Mouse (Mus musculus) heart, embryonic 16.5 days (tissue): Measurements from ENCODE around the gene Gm21852. TPM values are rescaled to one million over a fixed set of nuclear protein-coding genes. Genes with fewer than 3 reads are reported as not detected.
"Not testable (repeated sequence)": the region's sequence is repeated elsewhere in the genome, so short reads cannot be mapped to it uniquely, and the experiment has no call there.

Experiments used
- ATAC-seq: fragments of 200-750 bp; cut with Nextera tagmentation; replicated peaks from 2 replicates; pipeline ENCODE4 v1.8.0; 2017; ENCODE audit warnings: moderate number of reproducible peaks; ENCODE audit not compliant: insufficient read depth, low FRiP score; ENCODE audit errors: extremely low read depth
- H3K27ac ChIP-seq: fragments of 300-500 bp; sonication (generic); 2 replicates; pipeline ENCODE4 v1.5.1; 2014; ENCODE audit warnings: mild to moderate bottlenecking, low read length, control low read depth, moderate library complexity
- H3K27me3 ChIP-seq: fragments of 300-500 bp; sonication (generic); 2 replicates; pipeline ENCODE4 v1.6.1; 2014; ENCODE audit warnings: low read length, mixed read lengths; ENCODE audit not compliant: control insufficient read depth, insufficient read depth
- H3K36me3 ChIP-seq: fragments of 300-500 bp; sonication (generic); 2 replicates; pipeline ENCODE4 v1.6.1; 2014; ENCODE audit not compliant: control insufficient read depth, insufficient read depth
- H3K4me1 ChIP-seq: fragments of 300-500 bp; sonication (generic); 2 replicates; pipeline ENCODE4 v1.6.1; 2014; ENCODE audit warnings: low read length, mixed read lengths; ENCODE audit not compliant: control insufficient read depth, insufficient read depth
- H3K4me2 ChIP-seq: fragments of 300-500 bp; sonication (generic); 2 replicates; pipeline ENCODE4 v1.6.1; 2014; ENCODE audit warnings: low read depth, mild to moderate bottlenecking, control low read depth, low read length
- H3K4me3 ChIP-seq: fragments of 300-500 bp; sonication (generic); 2 replicates; pipeline ENCODE4 v1.5.1; 2014; ENCODE audit warnings: mild to moderate bottlenecking, control low read depth, low read length
- H3K9ac ChIP-seq: fragments of 300-500 bp; sonication (generic); 2 replicates; pipeline ENCODE4 v1.6.1; 2014; ENCODE audit warnings: low read length, control low read depth
- H3K9me3 ChIP-seq: fragments of 300-500 bp; sonication (generic); replicated peaks from 2 replicates; pipeline ENCODE4 v1.6.1; 2016; ENCODE audit warnings: low read length; ENCODE audit not compliant: control insufficient read depth
- WGBS: fragments of 180-500 bp; shearing (Covaris S2); extraction: QIAGEN DNeasy Blood & Tissue Kit; methylation state at CpG from one replicate; pipeline ENCODE4 v1.1.7; 2014; 5-methylcytosine and 5-hydroxymethylcytosine counted together
- microRNA-seq: library from miRNA; unstranded; fragments of <30 nt; microRNA quantifications from one replicate; pipeline ENCODE4, GENCODE M21; 2017
- polyA plus RNA-seq: library from polyadenylated mRNA; unstranded; fragments of >200 nt; fragmentation: Nextera tagmentation; extraction: Ambion mirVana; gene quantifications from 2 replicates; pipeline ENCODE4 v1.2.1, GENCODE M21; 2015

The Gm21852 gene
- polyA plus RNA-seq = not detected in 2 replicates

GRCm38 (mm10) chrY:40651896-40652295 lies at the start of gene Gm21852:
Gene Gm21852, minus strand, starts transcription at chrY:40651996.
- not testable (repeated sequence) for H3K36me3 ChIP-seq, ATAC-seq
- no CpG with 5 or more reads among the region's 3 CpGs for WGBS

More at GRCm38 (mm10) chrY:40651896-40652295, at the start of gene Gm21852:
- H3K27ac ChIP-seq, H3K9ac ChIP-seq, H3K4me3 ChIP-seq, H3K27me3 ChIP-seq, H3K4me2 ChIP-seq, H3K9me3 ChIP-seq, H3K4me1 ChIP-seq: not testable (repeated sequence)

Small RNA genes within 50 kb of the gene (microRNA-seq; reads per million reads assigned to microRNA genes)
- gene Gm27466 (not detected), gene Gm28018 (not detected)

Other genes starting within 250 kb of the Gm21852 start
- not detected in 2 replicates for gene Gm21797, start 123.8 kb upstream of the Gm21852 start, polyA plus RNA-seq
- not detected in 2 replicates for gene Gm20795, start 152.9 kb upstream of the Gm21852 start, polyA plus RNA-seq